Mouse (Mus musculus) kidney, adult 18-20 months (tissue): Measurements from ENCODE around the gene Rtl8c.
"Not testable (repeated sequence)": the region's sequence is repeated elsewhere in the genome, so short reads cannot be mapped to it uniquely, and the experiment has no call there.

Experiments used
- DNase-seq: peaks from one replicate; pipeline ENCODE4 v3.0.0; 2021

The Rtl8c gene

DNA sequence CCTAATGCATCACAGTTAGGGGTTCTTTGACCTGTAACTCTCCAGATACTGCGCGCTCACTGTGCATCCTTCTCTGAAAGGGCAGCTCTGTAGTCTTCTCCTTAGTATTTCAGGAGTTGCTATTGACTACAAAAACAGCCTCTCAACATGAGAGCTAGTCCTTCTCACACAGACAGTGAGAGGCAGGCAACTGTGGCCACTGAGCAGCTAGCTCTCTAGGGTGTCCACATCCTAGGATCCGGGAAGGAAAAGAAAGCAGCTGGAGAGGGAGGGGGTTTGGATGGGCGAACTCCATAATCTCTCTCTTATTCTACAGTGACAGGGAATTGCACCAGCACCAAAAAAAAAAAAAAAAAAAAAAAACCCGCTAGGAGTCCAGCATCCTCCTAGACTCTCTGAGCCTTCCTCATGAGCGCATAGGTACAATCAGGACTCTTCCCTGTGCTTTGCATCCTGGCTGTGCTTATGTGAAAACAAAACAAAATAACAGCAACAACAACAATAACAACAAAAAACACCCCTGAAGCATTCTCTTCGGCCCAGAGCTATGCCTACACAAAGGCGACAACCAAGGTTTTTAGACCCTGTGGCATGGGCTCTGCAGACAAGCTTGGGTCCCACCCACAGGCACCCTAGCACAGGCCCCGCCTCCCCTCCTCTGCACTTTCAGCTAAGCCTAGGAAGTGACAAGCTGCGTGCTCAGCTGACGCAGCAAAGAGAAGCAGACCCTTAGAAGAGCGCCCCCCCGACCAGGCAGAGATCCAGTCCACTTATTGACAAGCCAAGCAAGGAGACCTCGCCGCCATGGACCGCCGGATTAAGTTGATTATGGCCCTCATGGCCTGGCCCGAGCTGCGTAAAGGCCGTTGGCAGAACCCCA is at the start of gene Rtl8c:
Gene Rtl8c, plus strand, starts transcription at position 791 of the 880 bp plus-strand sequence.
- DNase-seq, result peak; percentile 53

DNA sequence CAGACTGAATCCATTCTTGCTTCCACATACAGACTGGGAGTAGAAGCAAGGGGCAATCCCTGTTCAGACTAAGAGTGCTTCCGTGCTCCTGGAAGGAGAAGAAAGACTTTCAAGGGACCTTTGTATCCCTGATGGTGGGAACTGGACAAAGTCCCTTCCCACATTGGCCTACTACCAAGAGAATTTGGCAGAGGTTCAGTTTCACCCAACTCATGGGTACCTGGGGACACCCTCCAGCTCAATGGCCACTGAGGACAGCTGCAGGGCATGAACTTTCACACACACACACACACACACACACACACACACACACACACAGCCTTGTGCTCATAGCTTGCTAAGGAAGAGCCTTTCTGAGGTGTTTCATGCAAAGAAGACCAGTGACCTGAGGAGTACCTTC is 28.5 kb upstream of the Rtl8c start:
- DNase-seq, result peak; percentile 51

DNA sequence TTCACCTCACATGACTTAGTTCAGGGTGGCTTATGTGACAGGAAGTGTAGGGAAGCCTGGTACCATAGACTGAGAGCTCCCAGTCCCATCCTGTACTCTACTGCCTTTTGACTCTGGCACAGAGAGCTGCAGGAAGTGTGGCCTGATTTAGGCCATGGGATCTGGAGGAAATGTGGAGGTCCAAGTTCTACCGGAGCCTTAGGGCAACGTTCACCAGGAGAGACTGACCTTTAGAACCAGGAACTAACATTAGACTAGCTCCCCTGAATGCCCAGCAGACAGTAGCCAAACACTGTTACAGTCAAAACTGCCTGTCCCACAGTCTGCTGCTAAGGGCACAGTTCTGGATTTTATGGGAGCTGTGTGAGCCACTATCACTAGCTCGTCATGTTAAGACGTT is 26.4 kb upstream of the Rtl8c start:
- DNase-seq, result peak; percentile 12

DNA sequence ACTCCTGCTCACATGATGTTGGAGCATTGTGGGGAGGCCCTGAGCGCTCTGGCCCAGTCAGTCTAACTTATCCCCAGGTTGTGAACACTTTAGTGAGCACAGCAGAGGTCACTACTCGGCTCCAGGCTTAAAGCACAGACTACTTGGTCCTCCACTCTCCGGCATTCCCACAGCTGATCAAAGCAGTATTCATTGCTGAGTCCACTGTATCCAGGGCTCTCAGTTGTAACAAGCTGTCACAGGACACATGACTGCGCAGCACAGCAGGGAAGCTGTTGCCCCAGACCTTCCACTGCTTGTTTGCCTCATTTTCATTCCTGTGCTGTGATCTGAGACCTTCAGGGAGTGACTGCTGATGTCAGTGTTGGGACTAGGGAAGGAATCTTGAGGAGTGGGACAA is 24.4 kb upstream of the Rtl8c start:
- not testable (repeated sequence) for DNase-seq

DNA sequence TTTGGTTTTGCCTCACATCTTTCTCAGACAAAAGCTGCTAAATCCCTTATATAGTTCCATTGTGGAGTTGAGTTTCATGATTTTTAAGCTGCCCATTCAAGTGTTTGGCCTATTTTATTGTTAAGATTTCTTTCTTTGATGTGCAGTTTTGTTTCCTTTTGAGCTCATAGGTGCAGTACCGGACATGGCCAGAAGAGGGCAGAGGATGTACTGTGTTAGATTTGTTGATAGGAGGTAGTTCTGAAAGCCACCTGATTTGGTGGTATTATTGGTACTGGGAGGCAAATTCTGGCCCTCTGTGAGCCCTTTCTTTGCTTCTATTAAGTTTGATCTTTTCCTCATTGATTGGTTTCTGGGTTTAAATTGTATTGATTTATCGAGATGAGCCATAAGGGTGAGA is 7.8 kb upstream of the Rtl8c start:
- DNase-seq, result peak; percentile 67

DNA sequence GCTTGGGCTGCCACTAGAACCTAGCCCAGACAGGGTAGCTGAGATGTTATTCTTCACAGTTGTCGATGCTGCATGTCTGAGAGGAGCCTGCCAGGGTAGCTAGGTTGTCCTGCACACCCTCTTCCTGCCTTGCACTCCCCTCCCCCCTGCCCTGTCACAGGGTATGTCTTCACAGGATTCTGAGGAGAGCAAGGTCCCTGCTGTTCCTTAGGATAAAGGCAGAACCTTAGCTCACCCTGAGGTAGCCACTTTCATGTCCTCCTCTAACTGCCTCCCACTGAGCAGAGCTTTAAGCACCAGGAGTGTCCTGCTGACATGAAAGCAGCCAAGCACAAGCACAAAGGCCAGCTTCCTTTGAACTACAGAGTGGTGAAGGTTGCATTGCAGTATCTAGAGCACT is 1.7 kb upstream of the Rtl8c start:
- DNase-seq, result not testable (repeated sequence)

DNA sequence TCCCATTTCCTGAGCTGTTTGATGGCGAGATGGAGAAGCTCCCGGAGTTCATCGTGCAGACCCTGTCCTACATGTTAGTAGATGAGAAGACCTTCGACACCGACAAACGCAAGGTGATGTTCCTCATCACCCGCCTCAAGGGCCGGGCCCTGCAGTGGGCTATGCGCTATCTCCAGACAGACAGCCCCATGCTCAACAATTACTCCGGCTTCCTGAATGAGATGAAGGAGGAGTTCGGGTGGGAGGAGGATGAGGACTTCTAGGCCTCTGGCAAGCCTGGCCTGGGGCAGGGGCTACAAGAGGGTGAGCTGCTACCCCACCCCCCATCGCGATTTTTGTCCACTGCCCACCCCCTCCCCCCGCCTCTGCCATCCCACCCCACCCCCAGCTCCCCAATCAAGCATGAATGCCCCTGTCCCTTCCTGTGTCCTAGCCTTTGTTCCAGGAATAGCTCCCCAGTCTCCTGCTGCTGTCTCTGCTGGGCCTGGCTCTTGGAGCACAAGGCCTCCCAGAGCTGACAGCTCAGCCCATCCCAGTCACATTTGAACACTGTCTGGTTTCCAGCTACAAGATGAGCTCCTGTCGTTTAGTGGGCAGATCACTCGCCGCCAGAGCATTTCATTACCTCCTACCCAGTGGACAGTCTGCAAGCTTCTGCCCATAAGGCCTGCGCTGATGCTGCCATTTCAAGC is 436 bp downstream of the Rtl8c start:
- DNase-seq, result no peak

DNA sequence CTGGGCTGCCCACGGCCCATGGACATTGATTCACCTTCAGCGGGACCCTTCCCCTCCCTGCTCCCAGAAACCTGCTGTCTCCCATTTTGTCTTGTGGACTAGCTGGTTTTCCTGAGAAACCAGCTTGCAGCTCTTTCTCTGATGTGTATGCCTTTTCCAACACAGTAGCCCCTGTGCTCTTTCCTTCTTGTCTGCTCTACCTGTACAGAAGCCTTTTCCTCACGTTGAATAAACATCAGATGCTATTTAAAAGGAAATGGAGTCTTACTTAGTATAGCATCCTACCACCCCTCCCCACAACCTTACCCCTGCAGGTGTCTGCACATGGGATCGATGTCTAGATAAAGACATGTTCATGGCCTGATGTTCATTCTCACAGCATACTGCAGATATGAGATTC is 1.0 kb downstream of the Rtl8c start, which contains the start of gene Gm14597:
Gene Gm14597, minus strand, starts transcription at position 101 of the 400 bp plus-strand sequence.
- not testable (repeated sequence) for DNase-seq

DNA sequence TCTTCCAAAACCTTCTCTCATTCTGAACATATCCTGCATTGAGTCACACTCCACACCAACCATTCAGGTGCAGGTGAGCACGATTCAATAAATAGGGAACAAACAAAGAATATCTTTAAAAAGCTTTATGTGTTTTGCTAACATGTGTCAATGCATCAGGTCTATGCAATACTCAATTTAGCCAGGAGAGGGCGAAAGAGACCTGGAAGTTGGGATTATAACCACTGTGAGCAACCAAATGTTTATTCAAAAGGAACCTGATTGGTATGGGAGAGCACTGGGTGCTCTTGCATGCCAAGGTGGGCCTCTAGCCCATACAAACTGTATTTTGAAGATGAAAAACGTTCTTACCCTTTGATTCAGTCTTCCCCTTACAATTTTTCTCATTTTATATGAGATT is 2.7 kb downstream of the Rtl8c start:
- DNase-seq, result peak; percentile 53

DNA sequence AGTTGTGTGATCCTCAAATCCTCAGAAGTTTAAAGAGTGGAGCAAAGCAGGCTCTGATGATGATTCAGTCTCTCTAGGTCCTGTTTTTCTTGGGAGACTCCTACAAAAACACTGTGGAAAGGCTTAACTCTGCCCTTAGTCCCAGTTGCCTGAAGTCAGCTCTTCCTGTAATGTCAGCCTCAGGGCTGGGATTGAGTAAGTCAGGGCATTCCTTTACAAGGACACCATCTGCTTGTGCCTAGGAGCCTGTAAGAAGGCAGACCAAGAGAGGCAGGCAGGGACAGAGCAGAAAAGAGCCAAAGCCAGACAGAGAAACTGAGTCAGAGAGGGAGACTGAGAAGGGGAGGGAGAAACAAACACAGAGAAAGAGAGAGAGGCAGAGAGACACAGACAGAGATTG is 3.6 kb downstream of the Rtl8c start:
- not testable (repeated sequence) for DNase-seq

DNA sequence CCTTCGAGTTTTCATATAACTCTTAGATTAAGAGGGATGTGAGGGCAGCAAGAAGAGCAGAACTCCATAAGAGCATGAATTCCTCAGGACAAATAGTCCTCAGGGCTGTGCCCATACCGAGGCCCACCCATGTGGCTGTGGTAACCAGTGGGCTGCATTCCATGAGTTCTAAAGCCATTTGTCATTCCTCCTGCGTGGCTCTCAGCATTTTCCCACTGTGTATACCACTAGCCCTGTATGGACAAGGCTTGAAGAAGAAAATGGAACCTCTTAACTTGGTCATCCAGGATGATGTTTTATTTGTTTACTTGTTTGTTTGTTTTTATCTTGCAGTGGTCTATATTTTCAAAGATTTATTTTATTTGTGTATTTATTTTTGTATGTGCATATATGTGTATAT is 30.3 kb downstream of the Rtl8c start:
- not testable (repeated sequence) for DNase-seq

DNA sequence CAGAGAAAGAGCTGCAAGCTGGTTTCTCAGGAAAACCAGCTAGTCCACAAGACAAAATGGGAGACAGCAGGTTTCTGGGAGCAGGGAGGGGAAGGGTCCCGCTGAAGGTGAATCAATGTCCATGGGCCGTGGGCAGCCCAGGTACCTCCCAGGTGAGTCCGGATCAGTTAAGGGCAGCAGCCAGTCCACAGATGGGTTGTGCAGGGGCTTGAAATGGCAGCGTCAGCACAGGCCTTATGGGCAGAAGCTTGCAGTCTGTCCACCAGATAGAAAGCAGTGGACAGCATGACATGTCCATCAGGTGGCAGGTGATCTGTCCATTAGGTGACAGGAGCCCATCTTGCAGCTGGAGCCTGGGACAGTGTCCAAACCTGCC is 34.8 kb downstream of the Rtl8c start:
- not testable (repeated sequence) for DNase-seq

DNA sequence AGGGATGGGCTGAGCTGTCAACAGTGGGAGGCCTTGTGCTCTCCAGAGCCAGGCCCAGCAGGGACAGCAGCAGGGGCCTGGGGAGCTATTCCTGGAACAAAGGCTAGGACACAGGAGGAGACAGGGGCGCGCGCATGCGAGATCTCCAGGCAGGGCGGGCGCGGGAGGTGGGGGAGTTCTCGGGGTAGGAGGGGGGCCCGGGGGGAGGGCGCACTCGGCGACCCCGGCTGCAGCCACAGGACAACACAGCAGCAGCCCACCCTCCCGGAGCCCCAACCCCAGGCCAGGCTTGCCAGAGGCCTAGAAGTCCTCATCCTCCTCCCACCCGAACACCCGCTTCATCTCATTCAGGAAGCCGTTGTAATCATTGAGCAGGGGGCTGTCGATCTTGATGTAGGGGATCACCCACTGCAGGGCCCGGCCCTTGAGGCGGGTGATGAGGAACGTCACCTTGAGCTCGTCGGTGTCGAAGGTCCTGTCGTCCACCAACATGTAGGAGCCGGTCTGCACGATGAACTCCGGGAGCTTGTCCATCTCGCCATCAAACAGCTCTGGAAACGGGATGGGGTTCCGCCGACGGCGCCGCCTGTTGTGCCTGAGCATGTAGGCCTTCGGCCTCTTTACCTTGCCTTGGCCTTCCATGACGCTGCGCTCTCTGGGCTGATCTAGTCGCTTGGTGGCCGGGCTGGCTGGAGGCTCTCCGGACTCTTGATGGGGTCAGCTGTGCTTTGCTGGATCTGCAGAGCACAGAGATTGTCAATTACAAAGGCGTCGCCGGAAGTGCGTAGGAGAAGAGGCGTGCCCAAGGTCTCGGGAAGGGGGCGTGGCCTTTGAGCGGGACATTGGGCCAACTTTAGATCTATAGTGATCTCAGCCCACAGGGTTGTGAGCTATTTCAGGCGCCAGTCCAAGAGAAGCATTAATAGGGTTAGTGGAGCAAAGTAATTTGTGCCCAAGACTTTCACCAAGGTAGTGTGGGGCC is 35.4 kb downstream of the Rtl8c start, which contains the start of gene Rtl8a:
Gene Rtl8a, minus strand, starts transcription at position 703 of the 982 bp plus-strand sequence.
- DNase-seq, result peak; percentile 82

DNA sequence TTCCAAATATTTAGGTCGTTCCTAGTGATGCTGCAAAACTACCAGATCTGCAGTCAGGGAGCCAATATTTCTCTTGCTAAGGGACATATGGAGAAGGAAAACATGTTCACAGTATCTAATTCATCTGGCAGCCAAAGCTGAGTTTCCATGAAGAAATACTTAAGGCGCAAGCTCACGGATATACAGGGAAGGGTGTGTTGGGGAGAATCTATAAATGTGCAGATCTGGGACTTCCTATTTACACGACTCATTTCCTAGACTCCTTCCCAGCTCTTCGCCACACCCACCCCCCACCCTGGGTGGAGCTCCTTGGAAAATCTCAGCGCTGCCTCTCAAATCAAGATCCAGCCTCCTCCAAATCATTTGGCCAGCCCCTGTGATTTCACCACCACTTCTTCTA is 38.1 kb downstream of the Rtl8c start:
- DNase-seq, result no peak

DNA sequence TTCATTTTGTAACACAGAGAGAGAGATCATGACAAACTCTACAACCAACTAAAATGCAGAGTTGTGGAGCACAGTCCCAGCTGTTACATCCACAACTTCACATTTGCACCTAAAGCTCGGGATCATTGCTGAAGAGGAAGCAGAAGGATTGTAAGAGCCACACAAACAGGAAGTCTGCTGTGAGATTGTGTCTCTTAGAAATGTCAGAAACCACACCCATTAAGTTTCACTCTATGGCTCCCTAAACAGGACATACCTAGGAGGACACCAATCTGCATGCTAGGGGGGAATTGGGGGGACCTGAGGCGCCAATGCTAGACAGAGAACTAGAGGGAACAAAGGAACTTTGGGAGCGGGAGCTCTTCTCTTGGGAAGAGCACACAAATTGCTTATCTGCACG is 45.1 kb downstream of the Rtl8c start:
- DNase-seq, result not testable (repeated sequence)
